Mouse (Mus musculus) left cerebral cortex, adult 9 months (tissue): ENCODE data around the gene Cd44.

Experiments
- DNase-seq, 2 experiments: peaks; one replicate each; pipeline ENCODE4 v3.0.0; 2022; ENCODE audit warnings: low spot score in 2 of 2

Gene Cd44

GRCm38 (mm10) chr2:102872436-102872835, 29.0 kb downstream of the Cd44 start:
- no peak for DNase-seq

GRCm38 (mm10) chr2:102868444-102868843, 33.0 kb downstream of the Cd44 start:
- no peak for DNase-seq

GRCm38 (mm10) chr2:102867396-102868088, 33.9 kb downstream of the Cd44 start:
- DNase-seq = no peak

- no peak for DNase-seq
Measured at GRCm38 (mm10) chr2:102866594-102866993, 34.9 kb downstream of the Cd44 start.

- DNase-seq = no peak
Measured at GRCm38 (mm10) chr2:102865354-102865752, 36.1 kb downstream of the Cd44 start.

- no peak for DNase-seq
Measured at GRCm38 (mm10) chr2:102864695-102865353, 36.6 kb downstream of the Cd44 start.

- DNase-seq = no peak
Measured at GRCm38 (mm10) chr2:102864036-102864435, 37.4 kb downstream of the Cd44 start.

GRCm38 (mm10) chr2:102863583-102863982, 37.9 kb downstream of the Cd44 start:
- no peak for DNase-seq

GRCm38 (mm10) chr2:102862706-102863105, 38.8 kb downstream of the Cd44 start:
- no peak for DNase-seq

- no peak for DNase-seq
Measured at GRCm38 (mm10) chr2:102858271-102858670, 43.2 kb downstream of the Cd44 start.

- no peak for DNase-seq
Measured at GRCm38 (mm10) chr2:102853297-102853696, 48.2 kb downstream of the Cd44 start.

- no peak for DNase-seq
Measured at GRCm38 (mm10) chr2:102851936-102852477, 49.5 kb downstream of the Cd44 start.

GRCm38 (mm10) chr2:102850026-102850425, 51.4 kb downstream of the Cd44 start:
- DNase-seq = no peak

- DNase-seq = no peak
Measured at GRCm38 (mm10) chr2:102848811-102849433, 52.5 kb downstream of the Cd44 start.

- no peak for DNase-seq
Measured at GRCm38 (mm10) chr2:102841231-102841630, 60.2 kb downstream of the Cd44 start.

- DNase-seq = peak in 1 of 2 experiments; percentile 30
Measured at GRCm38 (mm10) chr2:102838179-102838578, 63.3 kb downstream of the Cd44 start.

- DNase-seq = no peak
Measured at GRCm38 (mm10) chr2:102831547-102831946, 69.9 kb downstream of the Cd44 start.

- peak in 1 of 2 experiments; percentile 60 for DNase-seq
Measured at GRCm38 (mm10) chr2:102829201-102829600, 72.3 kb downstream of the Cd44 start.

GRCm38 (mm10) chr2:102828381-102828780, 73.1 kb downstream of the Cd44 start:
- DNase-seq = no peak

GRCm38 (mm10) chr2:102827841-102828240, 73.6 kb downstream of the Cd44 start:
- no peak for DNase-seq

- DNase-seq = no peak
Measured at GRCm38 (mm10) chr2:102825961-102826633, 75.4 kb downstream of the Cd44 start.

- DNase-seq = peak in 1 of 2 experiments; percentile 40
Measured at GRCm38 (mm10) chr2:102822036-102822435, 79.4 kb downstream of the Cd44 start.
